Mouse (Mus musculus) fat pad, adult 2 months (tissue): ENCODE measurements around the gene Fpgs.
A peak's percentile ranks its signal among the peaks of the same experiment; 100 is the strongest.

Experiments used
- DNase-seq: peaks from one replicate; pipeline ENCODE4 v3.0.0-alpha.2; 2011; ENCODE audit warnings: low read depth, low spot score; ENCODE audit errors: extremely low read depth

Fpgs gene

DNA sequence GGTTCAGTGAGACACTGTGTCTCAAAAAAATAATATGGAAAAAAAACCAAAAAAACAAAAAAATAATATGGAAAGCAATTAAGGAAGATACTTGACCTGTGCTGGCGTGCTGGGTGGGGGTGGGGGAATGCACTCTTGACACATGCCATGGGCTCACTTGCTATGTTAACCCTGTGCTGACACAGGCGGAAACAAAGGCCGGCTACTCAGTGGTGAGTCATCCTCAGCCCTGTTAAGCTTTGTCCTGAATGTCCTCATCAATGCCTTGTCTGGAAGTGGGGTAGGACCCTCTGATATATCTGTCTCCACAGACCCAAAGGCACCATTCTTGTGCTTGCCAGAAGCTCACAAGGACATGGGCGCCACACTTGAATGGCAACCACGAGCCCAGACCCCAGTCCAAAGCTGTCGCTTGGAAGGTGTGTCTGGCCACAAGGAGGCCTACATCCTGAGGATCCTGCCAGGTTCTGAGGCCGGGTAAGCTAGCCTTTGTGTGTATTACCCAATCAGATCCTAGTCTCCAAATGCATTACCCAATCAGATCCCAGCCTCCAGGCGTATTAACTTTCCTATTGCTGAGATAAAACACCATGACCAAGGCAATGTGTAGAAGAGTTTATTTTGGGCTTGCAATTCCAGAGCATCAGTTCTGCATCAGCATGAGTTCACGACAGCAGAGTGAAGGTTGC is 31.9 kb downstream of the Fpgs start:
- DNase-seq: no peak

DNA sequence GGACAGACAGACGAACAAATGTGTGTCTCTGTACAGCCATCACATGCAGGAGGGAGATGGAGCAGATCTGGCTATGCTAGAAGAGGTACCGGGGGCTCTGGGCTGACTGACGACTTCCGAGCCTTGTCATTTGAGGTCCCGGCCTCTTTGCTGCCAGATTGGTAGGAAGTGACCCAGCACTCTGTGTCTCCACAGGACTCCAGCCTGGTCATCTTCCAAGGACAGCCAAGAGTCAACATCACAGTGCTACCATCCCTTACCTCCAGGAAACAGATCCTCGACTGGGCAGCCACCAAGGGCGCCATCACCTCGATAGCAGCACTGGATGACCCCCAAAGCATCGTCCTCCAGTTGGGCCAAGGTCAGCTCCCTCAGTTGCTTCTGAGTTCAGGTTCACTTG is 32.8 kb downstream of the Fpgs start:
- DNase-seq: no peak

DNA sequence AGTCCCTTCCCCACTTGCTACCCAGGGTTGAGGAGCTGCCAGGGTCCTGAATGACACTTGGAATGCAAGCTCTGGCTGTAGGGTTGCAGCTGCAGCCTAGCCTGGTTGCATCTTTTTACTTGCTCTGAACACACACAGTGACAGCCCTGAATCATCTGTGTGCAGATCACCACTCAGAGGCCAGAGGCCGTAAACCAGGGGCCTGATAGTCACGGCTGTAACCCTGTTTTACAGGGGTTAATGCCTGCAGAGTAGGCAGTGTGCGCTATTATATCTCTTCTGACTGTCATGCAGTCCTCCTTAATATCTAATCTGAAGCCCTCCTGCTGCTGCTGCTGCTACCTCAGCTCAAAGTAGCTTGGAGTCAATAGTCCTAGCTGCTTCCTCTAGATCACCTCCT is 34.1 kb downstream of the Fpgs start:
- no peak for DNase-seq

DNA sequence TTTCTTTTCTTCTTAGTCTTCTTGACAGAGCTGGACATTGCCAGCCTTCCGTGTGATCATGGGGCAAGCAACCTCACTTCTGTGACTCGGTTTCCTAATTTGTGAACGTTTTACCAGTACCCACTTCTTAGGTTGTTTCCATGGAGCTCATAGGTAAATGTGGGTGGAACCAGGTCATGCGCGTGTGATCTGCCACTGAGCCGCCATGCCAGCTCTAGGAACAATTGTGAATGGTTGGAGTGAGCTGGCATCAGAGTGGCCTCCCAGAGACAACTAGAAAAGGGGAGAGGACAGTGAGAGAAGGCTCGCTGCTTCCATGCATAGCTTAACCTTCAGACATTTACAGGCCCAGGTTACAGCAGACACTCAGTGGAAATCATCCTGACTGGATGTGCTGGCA is 35.8 kb downstream of the Fpgs start:
- no peak for DNase-seq

DNA sequence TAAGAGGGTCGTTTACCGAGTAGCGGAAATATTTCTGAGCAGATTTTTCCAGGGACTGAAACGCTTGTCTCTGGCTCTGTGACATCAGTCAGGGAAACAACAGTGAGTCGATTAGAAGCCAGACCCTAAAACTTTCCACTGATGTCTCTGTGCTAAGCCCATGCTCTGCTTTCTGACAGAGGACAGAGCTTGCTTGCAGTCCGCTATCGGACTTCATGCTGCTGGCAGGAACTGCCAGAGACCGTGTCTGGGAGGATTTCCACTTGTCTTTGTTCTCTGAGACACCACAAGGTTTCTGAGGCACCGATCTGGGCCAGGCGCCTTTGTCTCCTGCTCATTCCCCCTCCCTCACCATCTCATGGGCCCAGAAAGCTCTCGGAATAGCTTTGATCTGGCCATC is 36.2 kb downstream of the Fpgs start:
- no peak for DNase-seq

DNA sequence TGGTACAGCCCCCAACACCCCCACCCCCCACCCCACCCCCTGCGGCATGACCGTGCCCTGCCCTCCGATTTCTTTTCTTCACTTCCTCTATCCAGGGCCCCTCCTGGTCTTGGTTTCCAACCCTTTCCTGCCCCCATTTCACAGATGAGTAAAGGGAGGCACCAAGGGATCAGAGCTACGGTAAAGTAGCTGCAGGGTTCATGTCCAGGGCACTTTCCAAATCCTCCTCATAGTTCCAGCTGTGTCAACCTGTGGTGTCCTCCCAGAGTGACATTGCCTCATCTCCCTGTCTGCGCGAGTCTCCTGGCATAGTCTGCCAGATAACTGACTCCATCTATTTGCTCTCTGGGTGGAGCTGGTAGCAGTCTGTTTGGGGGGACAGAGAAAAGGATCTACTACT is 38.1 kb downstream of the Fpgs start:
- DNase-seq: no peak

DNA sequence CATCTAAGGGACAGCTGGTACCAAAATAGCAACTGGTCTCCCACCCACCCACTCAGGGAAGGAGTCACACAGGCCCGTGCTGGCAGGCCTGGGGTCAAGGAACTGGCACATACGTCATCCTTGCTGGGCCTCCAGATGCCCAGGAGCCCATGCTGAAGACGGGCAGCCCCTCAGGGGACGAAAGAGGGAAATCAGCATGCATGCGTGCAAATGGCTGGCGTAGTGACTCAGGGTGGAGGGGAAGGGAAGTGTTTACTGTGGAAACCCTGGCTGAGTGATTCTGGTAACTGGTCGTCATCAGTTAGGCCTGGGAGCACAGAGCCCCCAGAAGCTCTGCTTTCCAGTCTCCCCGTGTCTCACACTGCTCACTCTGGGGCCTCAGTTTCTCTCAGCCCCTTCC is 38.6 kb downstream of the Fpgs start:
- no peak for DNase-seq

DNA sequence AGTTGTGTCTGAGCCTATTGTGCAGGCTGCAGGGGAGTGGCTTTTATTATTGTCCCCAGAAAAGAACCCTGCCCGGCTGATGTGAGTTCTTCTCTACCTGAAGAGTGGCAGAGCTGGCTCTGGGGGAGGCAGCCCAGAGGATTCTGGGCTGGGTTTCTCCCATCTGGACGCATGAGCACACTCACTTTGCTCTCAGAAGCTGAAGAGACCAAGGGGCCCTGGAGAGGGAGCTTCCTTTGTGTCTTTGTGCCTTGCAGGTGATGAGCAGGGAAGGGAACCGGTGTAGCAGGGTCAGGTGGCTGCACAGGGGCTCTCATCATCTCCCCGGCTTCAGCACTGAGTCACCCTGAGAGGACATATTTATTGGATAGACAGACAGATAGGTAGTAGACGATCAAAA is 41.7 kb downstream of the Fpgs start:
- no peak for DNase-seq

DNA sequence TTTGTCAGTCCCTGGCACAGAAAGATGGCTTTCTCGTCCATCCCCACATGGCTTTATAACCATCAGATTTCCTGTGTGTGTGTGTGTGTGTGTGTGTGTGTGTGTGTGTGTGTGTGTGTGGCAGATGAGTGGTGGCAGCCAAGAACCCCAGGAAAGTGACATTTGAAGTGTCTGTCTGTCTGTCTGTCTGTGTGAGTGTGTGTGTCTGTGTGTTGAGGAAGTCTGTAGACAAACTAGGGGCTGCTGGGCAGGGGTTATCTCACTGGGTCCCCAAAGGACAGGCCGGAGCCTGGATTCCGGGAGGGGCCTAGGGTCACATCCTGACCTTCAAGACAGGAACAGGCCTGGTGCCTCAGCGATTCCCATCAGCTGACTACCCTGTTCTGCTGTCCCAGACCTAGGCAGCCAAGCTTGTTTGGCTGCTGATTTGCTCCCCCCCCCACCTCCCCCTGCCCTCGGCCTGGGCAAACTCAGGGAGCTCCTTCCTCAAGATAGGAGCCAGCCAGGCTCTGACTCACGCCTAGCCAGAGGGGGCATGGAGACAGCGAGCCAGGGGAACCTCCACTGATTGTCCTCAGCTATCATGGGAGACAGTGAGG is 42.3 kb downstream of the Fpgs start:
- DNase-seq: no peak

DNA sequence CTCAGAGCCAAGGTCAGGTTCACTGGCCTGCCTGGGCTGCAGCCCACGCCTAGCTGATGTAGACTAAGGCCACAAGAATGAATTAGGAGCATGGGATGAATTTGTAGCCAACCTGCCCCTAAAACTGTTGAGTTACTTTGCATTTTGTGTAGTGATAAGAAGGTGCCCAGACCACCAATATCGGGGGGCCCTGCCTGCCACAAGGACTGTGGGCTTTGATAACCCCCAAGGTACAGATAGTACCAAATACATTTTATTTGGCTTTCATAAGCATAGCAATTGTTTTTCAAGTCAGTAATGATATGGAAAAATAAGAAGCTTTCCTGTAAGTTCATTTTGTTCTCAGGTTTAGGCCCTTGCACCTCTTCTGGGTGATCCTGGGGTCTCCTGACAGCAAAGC is 45.1 kb downstream of the Fpgs start:
- DNase-seq: no peak

DNA sequence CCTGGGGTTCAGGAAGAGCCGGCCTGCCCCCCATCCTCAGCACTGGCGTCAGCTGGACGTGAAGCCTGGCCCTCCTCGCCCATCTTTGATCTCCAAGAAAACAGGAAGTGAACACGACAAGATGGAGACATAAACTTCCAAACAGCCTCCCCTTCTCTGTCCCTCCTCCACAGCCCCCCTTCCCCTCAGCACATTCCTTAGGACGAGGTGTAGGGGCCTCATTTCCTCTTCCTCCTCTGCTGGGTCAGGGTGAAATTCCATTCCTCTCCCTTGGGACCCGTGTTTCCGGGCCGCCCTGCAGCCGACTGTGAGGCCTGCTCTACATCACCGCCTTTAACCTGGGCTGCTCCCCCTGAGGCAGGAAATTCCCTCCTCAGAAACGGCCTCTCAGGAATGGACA is 48.1 kb downstream of the Fpgs start:
- no peak for DNase-seq

DNA sequence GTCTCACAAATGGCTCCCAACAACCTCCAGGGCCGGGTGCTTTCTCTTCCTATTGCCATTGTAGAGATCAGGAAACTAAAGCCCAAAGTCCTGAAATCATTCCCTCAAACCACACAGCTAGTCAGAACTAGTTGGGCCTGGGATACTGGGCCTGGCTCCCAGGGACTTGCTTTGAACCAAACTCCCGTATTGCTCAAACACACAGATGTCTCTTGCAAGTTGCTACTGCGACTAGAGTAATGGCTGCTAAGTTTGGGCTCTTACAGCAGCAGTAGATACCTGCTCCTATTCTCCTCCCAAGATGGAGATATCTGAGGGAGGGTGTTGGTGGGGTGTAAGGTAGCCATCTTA is 48.6 kb downstream of the Fpgs start:
- peak; percentile 58 for DNase-seq

DNA sequence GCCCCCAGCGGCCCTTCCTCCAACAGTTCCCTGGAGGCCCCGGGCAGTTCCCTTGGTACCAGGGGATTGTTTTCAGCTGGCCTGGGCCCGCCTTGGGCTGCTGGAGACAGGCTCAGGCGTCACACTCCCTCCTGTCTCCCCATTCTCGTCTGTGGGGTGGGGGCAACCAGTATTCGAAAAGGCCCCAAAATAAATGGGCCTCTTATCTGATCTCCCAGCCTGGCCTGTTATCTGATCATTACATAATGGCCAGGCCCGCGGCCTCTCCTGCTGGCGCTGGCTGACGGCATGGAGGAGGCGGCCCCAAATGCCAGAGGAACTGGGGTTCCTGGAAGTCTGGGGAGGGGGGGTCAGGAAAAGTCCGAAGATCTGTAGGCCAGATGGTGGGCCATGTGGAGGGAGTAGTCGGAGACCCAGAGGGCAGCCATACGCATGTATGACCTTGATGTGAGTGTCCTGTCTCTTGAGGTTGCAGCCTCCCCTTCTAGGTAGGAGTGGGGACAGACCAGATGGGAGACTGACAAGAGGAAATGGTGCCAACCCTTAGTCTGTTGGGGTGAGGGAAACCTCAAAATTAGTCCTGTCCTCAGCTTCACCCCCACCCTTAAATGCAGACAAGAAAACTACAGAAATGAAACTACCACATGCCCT is 49.1 kb downstream of the Fpgs start:
- no peak for DNase-seq

DNA sequence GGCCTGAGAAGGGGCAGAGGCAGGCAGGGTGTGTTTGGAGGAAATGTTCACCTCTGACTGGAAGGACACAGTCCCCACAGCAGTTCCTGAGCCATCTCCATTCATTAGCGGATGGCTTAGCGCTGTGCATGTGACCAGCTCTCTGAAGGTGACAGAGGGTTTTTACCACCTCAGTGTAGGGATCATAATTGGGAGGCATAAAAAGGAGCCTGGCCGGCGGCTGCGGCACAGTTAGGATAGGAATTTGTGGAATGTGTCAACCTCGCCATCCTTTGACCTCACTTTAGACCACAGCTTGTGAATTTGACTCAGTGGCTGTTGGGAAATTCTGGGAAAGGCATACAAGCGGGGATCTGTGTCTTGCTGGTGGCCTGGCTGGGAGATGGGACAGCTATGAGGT is 50.2 kb downstream of the Fpgs start:
- no peak for DNase-seq

DNA sequence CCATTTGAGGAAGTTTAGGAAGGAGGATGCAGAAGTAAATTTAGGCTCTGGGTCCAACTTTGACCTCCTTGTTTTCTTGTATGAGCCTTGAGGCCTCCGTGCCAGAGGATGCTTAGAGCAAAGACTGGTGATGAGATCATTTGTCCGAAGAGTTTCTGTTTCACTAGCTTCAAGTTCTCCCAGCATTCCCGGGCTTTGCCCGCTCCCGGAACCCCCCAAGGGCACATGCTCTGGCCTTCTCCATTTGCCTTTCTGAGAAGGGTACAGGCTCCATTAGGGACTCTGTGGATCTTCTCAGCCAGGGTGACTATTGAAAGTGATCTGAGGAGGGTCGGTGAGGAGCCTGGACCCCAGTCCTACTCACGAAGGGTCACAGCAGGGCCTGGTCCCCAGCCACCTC is 56.6 kb downstream of the Fpgs start:
- no peak for DNase-seq

DNA sequence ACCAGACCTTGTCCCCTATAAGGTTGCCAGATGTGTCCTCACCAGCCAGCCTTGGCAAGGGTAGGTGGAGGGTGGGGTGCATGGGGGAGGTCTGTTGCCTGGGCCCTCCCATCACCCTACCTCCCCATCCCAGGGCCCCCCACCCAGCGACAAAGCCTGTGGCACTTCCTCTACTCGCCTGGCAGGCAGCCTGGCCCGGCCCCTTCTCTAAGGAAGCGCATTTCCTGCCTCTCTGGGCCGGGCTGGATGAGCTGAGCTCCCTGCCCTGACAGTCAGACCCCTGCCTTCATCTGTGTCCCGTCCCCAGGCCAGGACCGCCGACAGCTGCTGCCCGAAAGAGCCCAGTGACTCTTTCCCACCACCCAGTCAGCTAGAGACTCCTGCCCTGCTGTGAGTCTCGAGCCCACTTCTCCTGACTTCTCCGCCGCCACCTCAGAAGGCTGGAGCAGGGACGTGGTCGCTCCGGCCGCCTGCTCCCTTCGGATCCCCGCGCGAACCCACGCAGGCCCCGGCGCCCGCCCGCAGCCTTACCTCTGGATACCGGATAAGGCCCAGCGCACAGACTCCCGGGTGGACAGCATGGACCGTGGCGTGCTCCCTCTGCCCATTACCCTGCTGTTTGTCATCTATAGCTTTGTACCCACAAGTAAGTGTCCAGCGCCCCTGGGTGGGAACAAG is 57.4 kb downstream of the Fpgs start, which contains the start of gene Eng:
Gene Eng, plus strand, starts transcription at position 217 of the 678 bp plus-strand sequence.
- no peak for DNase-seq

DNA sequence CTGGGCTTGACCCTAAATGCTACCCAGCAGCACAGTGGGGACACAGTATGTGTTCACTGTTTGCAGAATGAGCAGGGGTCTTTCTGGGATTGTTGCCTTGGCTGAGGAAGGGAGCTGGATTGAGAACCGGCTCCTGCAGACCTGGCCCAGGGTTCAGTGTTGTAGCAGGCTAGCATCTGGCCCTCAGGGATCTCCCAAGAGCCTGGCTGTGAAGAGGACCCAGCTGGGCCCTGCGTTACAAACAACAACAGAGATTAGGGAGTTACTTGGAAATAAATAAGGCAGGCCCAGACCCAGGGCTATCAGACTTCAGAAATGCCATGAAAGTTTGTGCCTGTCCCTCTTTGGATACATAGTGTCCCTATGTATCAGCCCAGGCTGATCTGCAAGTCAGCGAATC is 58.3 kb downstream of the Fpgs start:
- no peak for DNase-seq

DNA sequence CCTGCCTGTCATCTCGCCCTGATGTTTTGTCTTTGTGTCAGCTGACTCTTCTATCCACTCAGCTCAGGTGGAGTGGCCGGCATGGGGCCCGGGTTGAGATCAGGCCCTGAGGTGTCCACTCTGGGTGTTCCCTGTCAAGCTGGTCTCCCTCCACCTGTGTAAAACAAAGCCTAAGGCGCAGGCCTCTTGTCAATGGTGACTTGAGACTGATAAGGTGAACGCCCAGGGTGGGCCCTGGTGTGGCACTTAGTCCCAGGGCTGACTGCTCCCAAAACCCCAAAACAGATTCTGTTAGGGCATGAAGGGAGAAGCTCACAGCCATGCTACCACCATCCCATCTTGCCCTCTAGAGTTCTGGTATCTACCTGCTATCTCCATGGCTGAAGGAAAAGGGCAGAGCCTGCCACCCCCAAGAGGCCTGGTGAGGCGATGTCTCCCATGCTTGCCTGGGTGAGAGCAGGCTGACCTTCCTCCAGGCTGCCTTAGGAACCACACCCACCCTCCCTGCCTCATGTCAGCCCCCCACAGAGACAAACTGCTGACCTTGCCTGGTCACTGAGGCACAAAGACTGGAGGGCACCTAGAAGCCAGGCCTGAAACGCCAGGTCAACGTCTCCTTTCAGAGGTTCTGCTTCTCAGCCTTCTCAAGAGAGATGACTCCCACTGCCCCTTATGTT is 59.0 kb downstream of the Fpgs start:
- DNase-seq: no peak

DNA sequence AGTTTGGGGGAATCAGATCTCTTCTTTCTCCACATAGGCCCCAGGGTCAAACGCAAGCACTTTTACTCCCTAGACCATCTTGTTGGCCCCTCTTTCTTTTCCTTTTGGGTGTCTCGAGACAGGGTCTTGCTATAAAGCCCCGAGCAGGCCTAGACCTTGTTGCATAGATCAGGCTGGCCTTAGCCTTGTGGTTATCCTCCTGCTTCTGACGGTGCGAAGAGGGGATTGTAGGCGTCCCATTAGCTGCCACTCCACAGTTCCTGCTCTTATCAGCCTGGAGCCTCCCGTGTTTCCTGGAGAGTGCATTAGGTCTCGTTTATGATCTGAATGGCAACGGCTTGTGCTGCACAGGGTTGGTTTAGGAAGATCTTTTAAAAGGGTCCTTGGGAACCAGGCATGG is 59.9 kb downstream of the Fpgs start:
- DNase-seq: no peak

DNA sequence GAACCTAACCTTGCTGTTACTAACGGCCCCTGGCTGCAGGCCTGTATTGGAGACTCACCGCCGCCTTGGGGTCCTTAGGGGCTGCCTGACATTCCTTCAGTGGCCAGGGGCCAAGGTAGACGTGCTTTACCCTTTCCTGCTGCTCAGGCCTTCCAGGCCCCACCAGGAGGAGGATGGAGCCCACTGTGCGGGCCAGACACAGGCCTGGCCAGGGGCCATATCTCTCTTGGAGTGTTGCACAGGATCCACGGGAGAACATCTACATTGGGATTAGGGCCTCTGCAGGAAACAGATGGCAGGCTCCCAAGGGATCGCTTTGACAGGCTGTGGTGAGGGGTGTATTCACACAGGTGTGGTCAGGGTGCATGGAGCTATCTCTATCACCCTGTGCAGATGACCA is 61.1 kb downstream of the Fpgs start:
- no peak for DNase-seq

DNA sequence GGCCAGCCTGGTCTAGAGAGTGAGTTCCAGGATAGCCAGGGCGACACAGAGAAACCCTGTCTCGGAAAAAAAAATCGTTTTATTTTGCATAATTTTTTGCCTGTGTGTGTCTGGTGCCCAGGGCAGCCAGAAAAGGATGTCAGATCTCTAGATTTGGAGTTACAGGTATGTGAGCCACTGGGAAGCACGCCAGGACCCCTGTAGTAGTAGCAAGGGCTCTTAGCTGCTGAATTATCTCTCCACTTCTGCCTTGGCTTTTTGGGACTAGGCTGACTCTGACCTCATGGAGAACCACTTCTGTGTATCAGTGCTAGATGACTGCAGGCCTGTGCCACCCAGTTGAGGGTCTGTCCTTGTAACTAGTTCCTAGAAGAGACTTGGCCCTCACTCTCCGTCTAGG is 62.1 kb downstream of the Fpgs start:
- no peak for DNase-seq
